Comparison of ENCODE assay signal across 16 mouse cellular contexts in genomic region chr4:57129718-57130515, GRCm38 (mm10). TPM values are rescaled to one million over a fixed set of nuclear protein-coding genes. Genes with fewer than 3 reads are reported as not detected.
DNase-seq lines count a peak whose midpoint lies in the region; ATAC-seq and TF ChIP-seq lines count a peak whose summit lies in the region.
"Had no signal": no experiment of that assay in that cellular context is flagged by ENCODE, and none has a peak within 500 bp of the region (broad histone marks: within the 10 kb centered on the region; RNA-seq: fewer than 3 reads in every experiment).

No protein-coding gene starts in this region.

- no peak for ATAC-seq in cerebellum, adult (ENCODE audit: insufficient number of reproducible peaks, low FRiP score, low TSS enrichment)
- peak; percentile 43 for ATAC-seq in liver, embryonic 15.5 days (ENCODE audit: insufficient read depth)
- ATAC-seq: forebrain, embryonic 16.5 days had no signal

- intact Hi-C loops in left cerebral cortex, postnatal 4 days (cut with DNase I): no loop called here

- peak overlapping the region; percentile 65 for H3K27ac ChIP-seq in liver, embryonic 15.5 days (replicated peaks)
- H3K27ac ChIP-seq: layer of hippocampus, adult 2 months; limb, embryonic 15.5 days had no signal

- peak; percentile 10 for DNase-seq in cerebellum, adult 8-10 months
- peak; percentile 45 to 64 for DNase-seq in kidney, adult 8-10 months
- no peak for DNase-seq in adrenal gland, postnatal 10 days
- no peak for DNase-seq in left cerebral cortex, adult 8-10 months (ENCODE audit: low spot score in 2 of 2)
- no peak for DNase-seq in left cerebral cortex, postnatal 4 days
- DNase-seq: adrenal gland, postnatal 14 days; cerebellum, postnatal 14 days; heart, adult 18-20 months; heart, postnatal 4 days had no signal

- no peak overlapping the region for H3K9ac ChIP-seq in liver, embryonic 15.5 days
- H3K9ac ChIP-seq: limb, embryonic 15.5 days had no signal

- H3K4me2 ChIP-seq in liver, embryonic 15.5 days: no peak overlapping the region
- H3K4me2 ChIP-seq: limb, embryonic 15.5 days had no signal

- 0 out of 2 replicates have a peak, but pooled peaks cover 4% of the 10 kb centered on the region for H3K27me3 ChIP-seq in E14TG2a.4 (ENCODE audit: insufficient read depth, low read length)
- H3K27me3 ChIP-seq in liver, embryonic 15.5 days: no peaks in the 10 kb centered on the region
- H3K27me3 ChIP-seq: limb, embryonic 15.5 days had no signal

- H3K4me1 ChIP-seq in E14TG2a.4 (replicated peaks; ENCODE audit: low read depth, low read length): peaks cover 12% of the 10 kb centered on the region
- peaks cover 3% of the 10 kb centered on the region; the same call in 1 of the 2 replicates for H3K4me1 ChIP-seq in liver, embryonic 15.5 days (replicated peaks)

- H3K4me3 ChIP-seq in E14TG2a.4 (replicated peaks; ENCODE audit: low read length): peak overlapping the region; percentile 20; the same call in 1 of the 2 replicates
- no peak overlapping the region for H3K4me3 ChIP-seq in liver, embryonic 15.5 days (replicated peaks)
- H3K4me3 ChIP-seq: layer of hippocampus, adult 2 months; limb, embryonic 15.5 days; myocyte had no signal

- no peak for TF ChIP-seq CTCF in E14TG2a.4 (conservative IDR thresholded peaks at IDR 0.05; ENCODE audit: low read length)

- no peaks in the 10 kb centered on the region for H3K9me3 ChIP-seq in E14TG2a.4 (ENCODE audit: low read length)
- no peaks in the 10 kb centered on the region for H3K9me3 ChIP-seq in liver, embryonic 15.5 days (replicated peaks)
- H3K9me3 ChIP-seq: limb, embryonic 15.5 days had no signal

- H3K36me3 ChIP-seq in E14TG2a.4 (ENCODE audit: insufficient read depth, low read length): no peaks in the 10 kb centered on the region
- H3K36me3 ChIP-seq in liver, embryonic 15.5 days (replicated peaks): no peaks in the 10 kb centered on the region
- H3K36me3 ChIP-seq: limb, embryonic 15.5 days had no signal

- WGBS in liver, embryonic 15.5 days (ENCODE audit: insufficient replicate concordance): 46% methylated on average over 11 of the region's 11 CpGs

RNA-seq across cellular contexts. Expression of gene Epb41l4b, which starts 13.3 kb away (rescaled TPM):
- 2.0 and 2.4 TPM in 2 replicates for polyA plus RNA-seq in liver, embryonic 15.5 days (2015; fragmentation: Nextera tagmentation; extraction: Ambion mirVana)
- total RNA-seq in adrenal gland, postnatal 10 days (2021): 1 to 10 TPM; 8.2 to 8.6 TPM
- total RNA-seq in left cerebral cortex, adult 8-10 months (2022): 10 to 100 TPM; 30.5 to 45.1 (median 34.8) TPM
- total RNA-seq in left cerebral cortex, postnatal 4 days (2021): 1 to 10 TPM; 6.3 to 8.4 TPM

Comparison
In these comparisons a context has a peak if more than half of its experiments do, and no peak if none do; other contexts are left out.
1. DNase-seq: peak in cerebellum, adult 8-10 months (single experiment) and kidney, adult 8-10 months (2 of 2); none in adrenal gland, postnatal 10 days (single experiment), left cerebral cortex, adult 8-10 months (0 of 2) and left cerebral cortex, postnatal 4 days (single experiment).